Mouse (Mus musculus) lung, embryonic 16.5 days (tissue): ENCODE results near the gene Ldlrad3. TPM values are rescaled to one million over a fixed set of nuclear protein-coding genes. Genes with fewer than 3 reads are reported as not detected.

ENCODE experiments used
- ATAC-seq: fragments of 200-750 bp; cut with Nextera tagmentation; 2 replicates; pipeline ENCODE4 v1.8.0; 2017; ENCODE audit warnings: low read depth, mild to moderate bottlenecking, moderate library complexity
- H3K27ac ChIP-seq: fragments of 300-500 bp; sonication (generic); 2 replicates; pipeline ENCODE4 v1.5.1; 2014; ENCODE audit warnings: mild to moderate bottlenecking, control low read depth, low read length
- H3K27me3 ChIP-seq: fragments of 300-500 bp; sonication (generic); 2 replicates; pipeline ENCODE4 v1.6.1; 2014; ENCODE audit warnings: low read depth, low read length, mixed read lengths; ENCODE audit not compliant: control insufficient read depth, insufficient read depth
- H3K36me3 ChIP-seq: fragments of 300-500 bp; sonication (generic); 2 replicates; pipeline ENCODE4 v1.6.1; 2014; ENCODE audit warnings: low read length; ENCODE audit not compliant: control insufficient read depth, insufficient read depth
- H3K4me1 ChIP-seq: fragments of 300-500 bp; sonication (generic); replicated peaks from 2 replicates; pipeline ENCODE4 v1.6.1; 2014; ENCODE audit warnings: low read length, mixed read lengths; ENCODE audit not compliant: control insufficient read depth, insufficient read depth
- H3K4me2 ChIP-seq: fragments of 300-500 bp; sonication (generic); 2 replicates; pipeline ENCODE4 v1.6.1; 2014; ENCODE audit warnings: low read depth, low read length, control low read depth
- H3K4me3 ChIP-seq: fragments of 300-500 bp; sonication (generic); 2 replicates; pipeline ENCODE4 v1.5.1; 2014; ENCODE audit warnings: mild to moderate bottlenecking, low read length, control low read depth
- H3K9ac ChIP-seq: fragments of 300-500 bp; sonication (generic); 2 replicates; pipeline ENCODE4 v1.6.1; 2014; ENCODE audit warnings: low read length, control low read depth
- H3K9me3 ChIP-seq: fragments of 300-500 bp; sonication (generic); 2 replicates; pipeline ENCODE4 v1.6.1; 2016; ENCODE audit warnings: low read length; ENCODE audit not compliant: control insufficient read depth
- WGBS: fragments of 180-500 bp; shearing (Covaris S2); extraction: QIAGEN DNeasy Blood & Tissue Kit; methylation state at CpG from one replicate; pipeline ENCODE4 v1.1.7; 2014; 5-methylcytosine and 5-hydroxymethylcytosine counted together
- polyA plus RNA-seq: library from polyadenylated mRNA; unstranded; fragments of >200 nt; fragmentation: Nextera tagmentation; extraction: Ambion mirVana; gene quantifications from 2 replicates; pipeline ENCODE4 v1.2.1, GENCODE M21; 2015

The Ldlrad3 gene
- polyA plus RNA-seq, 1 experiment from 2014 or later = 50.0 TPM

DNA sequence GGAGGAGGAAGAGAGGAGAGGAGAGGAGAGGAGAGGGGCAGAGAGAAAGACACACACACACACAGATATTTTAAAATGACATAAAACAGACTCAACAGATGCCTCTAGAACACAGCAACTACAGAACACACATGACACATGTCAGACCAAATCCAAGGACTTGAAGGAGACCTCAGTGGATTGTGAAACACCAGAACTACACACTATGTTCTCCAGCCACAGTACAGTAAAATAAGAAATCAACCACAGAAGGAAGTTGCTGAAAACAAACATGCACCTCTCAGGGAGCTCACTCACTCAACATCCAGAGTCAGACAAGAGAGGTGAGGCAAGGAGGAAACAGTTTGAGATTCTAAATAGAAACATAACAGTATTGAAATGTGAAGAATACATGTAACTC lies 103.4 kb downstream of the Ldlrad3 start:
- no peak overlapping the region for H3K4me2 ChIP-seq
- ATAC-seq = no peak
- no peaks in the 10 kb centered on the region for H3K27me3 ChIP-seq
- peaks cover 9% of the 10 kb centered on the region for H3K36me3 ChIP-seq
- no peak overlapping the region for H3K27ac ChIP-seq
- no peak overlapping the region for H3K9ac ChIP-seq
- H3K9me3 ChIP-seq = 0 out of 2 replicates have a peak, but pooled peaks cover 3% of the 10 kb centered on the region
- H3K4me3 ChIP-seq = no peak overlapping the region
- H3K4me1 ChIP-seq = no peaks in the 10 kb centered on the region

DNA sequence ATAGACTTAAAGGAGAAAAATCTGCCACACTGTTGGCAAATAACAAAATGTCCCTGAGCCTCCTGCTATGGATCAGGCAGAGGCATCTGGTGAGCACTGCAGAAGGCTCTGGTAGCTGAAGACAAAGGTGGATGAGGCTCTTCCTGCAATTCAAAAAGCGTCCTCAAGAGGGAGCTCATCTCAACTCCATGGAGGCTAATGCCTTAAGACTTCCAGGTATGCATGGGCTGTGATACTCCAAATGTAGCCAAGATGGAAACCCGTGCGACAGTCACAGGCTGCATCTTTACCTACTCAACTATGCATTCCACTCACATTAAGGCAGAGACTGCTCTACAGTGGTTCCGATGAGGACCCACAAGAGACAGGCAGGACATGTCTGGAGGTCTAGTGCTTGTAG lies 108.6 kb downstream of the Ldlrad3 start:
- H3K4me1 ChIP-seq = no peaks in the 10 kb centered on the region
- H3K9ac ChIP-seq = no peak overlapping the region
- H3K9me3 ChIP-seq = no peaks in the 10 kb centered on the region
- ATAC-seq = peak; percentile 15; the same call in 1 of the 2 replicates
- no peak overlapping the region for H3K4me2 ChIP-seq
- no peaks in the 10 kb centered on the region for H3K27me3 ChIP-seq
- 47% methylated on average over 4 of the region's 4 CpGs for WGBS
- H3K4me3 ChIP-seq = no peak overlapping the region
- H3K36me3 ChIP-seq = peaks cover 7% of the 10 kb centered on the region
- H3K27ac ChIP-seq = no peak overlapping the region

DNA sequence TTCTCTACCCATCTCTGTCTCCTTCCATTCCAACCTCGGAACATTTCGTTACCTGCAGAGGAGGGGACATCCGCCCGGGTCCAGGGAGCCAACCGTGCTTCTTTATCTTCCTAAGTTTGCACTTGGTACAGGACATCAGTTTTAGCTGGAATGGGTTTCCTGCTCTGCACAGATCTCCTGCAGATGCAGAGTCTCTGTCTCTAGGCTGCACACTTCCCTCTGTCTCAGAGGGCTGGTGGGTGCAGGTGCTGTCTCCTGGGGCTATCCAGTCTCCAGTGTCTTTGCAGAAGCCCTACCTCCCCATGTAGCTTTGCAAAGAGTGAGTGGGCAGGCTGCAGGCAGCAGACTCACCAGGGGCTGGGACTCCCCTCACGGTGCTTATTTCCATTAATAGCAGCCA lies 109.9 kb downstream of the Ldlrad3 start:
- Histone ChIP-seq H3K4me1 (no peaks in the 10 kb centered on the region), H3K27ac (no peak overlapping the region), H3K4me3 (no peak overlapping the region), H3K4me2 (no peak overlapping the region), H3K9me3 (no peaks in the 10 kb centered on the region), H3K36me3 (peaks cover under 1% of the 10 kb centered on the region; the same call in 1 of the 2 replicates), H3K27me3 (no peaks in the 10 kb centered on the region), H3K9ac (no peak overlapping the region)
- no peak for ATAC-seq
- 95% methylated on average over 6 of the region's 6 CpGs for WGBS

DNA sequence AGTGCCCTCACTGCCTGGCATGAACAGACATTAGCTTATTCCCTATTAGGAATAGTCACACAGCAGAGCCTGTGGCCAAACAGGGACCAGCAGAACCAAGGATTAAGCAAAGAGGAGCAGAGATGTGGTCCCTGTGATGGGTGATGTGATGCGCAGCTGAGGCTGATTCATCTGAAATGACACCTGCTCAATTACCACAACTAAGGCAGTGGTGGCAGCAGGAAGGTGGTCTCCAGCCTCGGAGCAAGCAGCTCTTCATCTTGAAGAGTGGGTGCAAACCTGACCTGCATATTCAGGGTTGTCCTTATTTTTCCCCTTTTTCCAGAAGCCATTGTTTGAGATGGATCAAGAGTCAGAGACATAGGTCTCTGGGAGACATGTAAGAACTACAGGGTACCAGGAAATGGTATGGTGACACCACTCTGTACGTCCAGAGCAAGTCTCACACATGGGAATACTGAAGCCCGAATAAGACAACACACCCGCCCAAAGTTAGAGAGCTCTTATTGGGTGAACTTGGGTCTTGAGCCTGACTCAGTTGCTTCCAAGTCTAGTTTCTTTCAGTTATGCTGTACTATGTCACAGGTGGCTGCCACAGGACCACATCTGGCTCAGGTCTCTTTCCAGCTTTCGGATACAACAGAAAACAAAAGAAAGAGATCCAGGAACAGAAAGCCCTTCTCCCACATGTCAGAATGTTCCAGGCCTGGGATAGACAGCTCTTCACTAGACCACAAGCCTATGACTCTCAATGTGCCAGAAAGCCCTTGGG lies 112.7 kb downstream of the Ldlrad3 start:
- WGBS = 90% methylated on average over 6 of the region's 6 CpGs
- no peaks in the 10 kb centered on the region for H3K27me3 ChIP-seq
- no peak overlapping the region for H3K27ac ChIP-seq
- H3K4me1 ChIP-seq = no peaks in the 10 kb centered on the region
- ATAC-seq = no peak
- H3K9me3 ChIP-seq = no peaks in the 10 kb centered on the region
- H3K4me3 ChIP-seq = no peak overlapping the region
- no peak overlapping the region for H3K4me2 ChIP-seq
- H3K36me3 ChIP-seq = no peaks in the 10 kb centered on the region; the same call in 1 of the 2 replicates
- H3K9ac ChIP-seq = no peak overlapping the region

DNA sequence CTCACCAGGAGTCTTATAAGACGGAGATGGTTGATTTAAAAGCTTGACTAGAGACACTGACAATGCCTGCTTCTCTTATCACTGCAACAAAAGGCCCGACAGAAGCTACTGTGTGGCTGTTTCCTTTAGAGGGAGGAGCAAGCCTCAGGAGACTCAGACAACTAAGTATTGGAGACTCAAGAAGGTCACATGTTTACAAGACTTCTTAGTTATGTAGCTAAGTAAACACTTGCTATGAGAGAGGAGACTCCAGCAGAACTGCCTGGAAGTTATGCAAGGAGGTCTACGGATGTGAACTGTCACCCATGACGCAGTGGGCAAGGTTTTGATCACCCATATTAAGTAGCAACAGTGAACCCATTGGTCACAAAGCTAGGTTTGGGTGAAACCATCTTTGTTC lies 113.3 kb downstream of the Ldlrad3 start:
- H3K27me3 ChIP-seq = no peaks in the 10 kb centered on the region
- ATAC-seq = peak; percentile 21; the same call in 1 of the 2 replicates
- H3K4me3 ChIP-seq = no peak overlapping the region
- WGBS = 47% methylated on average over 4 of the region's 4 CpGs
- no peak overlapping the region for H3K4me2 ChIP-seq
- H3K9ac ChIP-seq = no peak overlapping the region
- H3K9me3 ChIP-seq = no peaks in the 10 kb centered on the region
- no peaks in the 10 kb centered on the region for H3K4me1 ChIP-seq
- no peak overlapping the region for H3K27ac ChIP-seq
- no peaks in the 10 kb centered on the region; the same call in 1 of the 2 replicates for H3K36me3 ChIP-seq

DNA sequence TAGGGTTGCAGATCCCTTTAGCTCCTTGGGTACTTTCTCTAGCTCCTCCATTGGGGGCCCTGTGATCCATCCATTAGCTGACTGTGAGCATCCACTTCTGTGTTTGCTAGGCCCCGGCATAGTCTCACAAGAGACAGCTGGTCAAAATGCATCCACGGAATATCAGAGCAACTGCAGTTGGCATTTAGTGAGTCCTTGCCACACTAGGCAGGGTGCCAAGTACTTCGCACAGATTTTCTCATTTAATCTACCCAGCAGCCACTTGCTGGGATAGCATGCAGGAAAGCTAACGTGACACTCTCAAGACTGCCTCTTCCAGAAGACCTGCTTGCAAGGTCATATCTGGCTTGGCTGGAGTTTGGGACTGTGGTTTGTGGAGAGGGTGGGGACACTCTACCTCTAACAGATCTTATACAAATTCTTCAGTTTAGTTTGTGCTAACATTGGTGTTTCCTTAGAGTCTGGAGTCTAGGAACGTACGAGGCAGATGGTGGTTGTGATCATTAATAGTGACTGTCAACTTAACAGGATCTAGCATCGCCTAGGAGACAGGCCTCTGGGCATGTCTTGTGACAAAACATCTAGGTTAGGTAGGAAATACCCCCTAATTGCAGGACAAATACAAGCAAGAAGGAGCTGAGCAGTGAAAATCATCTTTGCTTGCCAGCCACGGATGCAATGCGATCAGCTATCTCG lies 115.0 kb downstream of the Ldlrad3 start:
- H3K4me2 ChIP-seq = no peak overlapping the region
- no peak for ATAC-seq
- no peaks in the 10 kb centered on the region for H3K4me1 ChIP-seq
- no peak overlapping the region for H3K4me3 ChIP-seq
- WGBS = 77% methylated on average over 10 of the region's 10 CpGs
- no peaks in the 10 kb centered on the region for H3K27me3 ChIP-seq
- H3K9ac ChIP-seq = no peak overlapping the region
- no peak overlapping the region for H3K27ac ChIP-seq
- no peaks in the 10 kb centered on the region; the same call in 1 of the 2 replicates for H3K36me3 ChIP-seq
- H3K9me3 ChIP-seq = no peaks in the 10 kb centered on the region

DNA sequence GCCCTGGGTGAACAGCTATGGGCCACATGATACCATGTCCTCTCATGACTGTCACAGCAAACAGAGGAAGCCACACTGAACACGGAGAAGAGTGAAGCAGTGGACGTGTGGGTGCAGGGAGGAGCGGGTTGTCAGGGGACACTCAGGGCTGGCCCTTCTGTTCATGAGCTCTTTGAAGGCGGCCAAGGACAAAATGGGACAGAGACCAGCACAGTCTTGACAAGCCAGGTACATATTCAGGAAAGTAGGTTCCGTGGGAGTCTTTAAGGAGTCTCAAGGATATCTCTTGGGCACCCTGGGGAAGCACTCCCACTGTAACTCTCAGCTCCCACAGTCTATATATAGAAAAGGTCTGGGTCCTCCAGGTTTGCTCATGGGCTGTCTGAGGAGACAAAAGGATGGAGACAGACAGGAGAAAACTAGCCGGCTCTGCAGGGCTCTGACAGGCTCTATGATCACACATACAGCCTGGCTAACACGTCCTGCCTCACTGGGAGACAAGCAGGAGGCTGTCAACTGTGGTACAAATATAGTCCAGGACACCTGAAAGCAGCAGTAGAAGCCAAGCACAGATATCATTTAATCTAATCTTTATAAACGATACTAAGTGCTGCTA lies 121.3 kb downstream of the Ldlrad3 start:
- Histone ChIP-seq H3K36me3 (peaks cover 2% of the 10 kb centered on the region; the same call in 1 of the 2 replicates), H3K9me3 (no peaks in the 10 kb centered on the region), H3K4me2 (no peak overlapping the region), H3K27ac (no peak overlapping the region), H3K9ac (no peak overlapping the region), H3K4me3 (no peak overlapping the region), H3K27me3 (no peaks in the 10 kb centered on the region), H3K4me1 (no peaks in the 10 kb centered on the region)
- no peak for ATAC-seq
- WGBS = 74% methylated on average over 8 of the region's 8 CpGs

DNA sequence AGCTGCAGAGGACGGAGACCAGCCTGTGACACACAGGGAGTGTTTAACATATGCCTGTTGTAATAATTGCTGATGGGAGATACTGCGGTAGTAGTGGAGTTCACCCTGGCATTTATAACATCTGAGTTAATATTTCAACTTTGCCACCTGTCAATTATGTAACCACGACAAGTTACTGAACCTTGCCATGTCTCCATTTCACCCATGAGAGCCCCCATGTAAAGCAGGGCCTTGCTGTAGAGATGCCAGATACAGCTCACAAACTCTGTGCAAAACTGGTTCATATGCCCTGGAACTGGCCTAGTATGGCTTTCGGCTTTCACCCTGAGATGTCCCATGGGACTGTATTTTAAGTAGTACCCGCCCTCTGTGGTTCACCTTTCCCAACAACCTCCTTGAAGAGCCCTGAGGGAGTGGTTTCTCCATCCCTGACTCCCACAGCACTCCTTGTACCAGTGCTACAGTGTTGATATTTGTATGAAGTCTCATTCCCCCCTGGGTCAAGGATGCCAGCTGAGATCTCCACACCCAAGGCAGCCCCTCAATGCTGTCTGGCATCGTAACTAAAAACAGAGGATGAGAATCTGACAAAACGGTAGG lies 122.2 kb downstream of the Ldlrad3 start:
- 82% methylated on average over 7 of the region's 7 CpGs for WGBS
- H3K9ac ChIP-seq = no peak overlapping the region
- no peaks in the 10 kb centered on the region for H3K27me3 ChIP-seq
- H3K4me3 ChIP-seq = no peak overlapping the region
- 0 out of 2 replicates have a peak, but pooled peaks cover 2% of the 10 kb centered on the region for H3K36me3 ChIP-seq
- no peak overlapping the region for H3K4me2 ChIP-seq
- no peaks in the 10 kb centered on the region for H3K4me1 ChIP-seq
- H3K9me3 ChIP-seq = no peaks in the 10 kb centered on the region
- ATAC-seq = no peak
- H3K27ac ChIP-seq = no peak overlapping the region
